Mouse (Mus musculus): ENCODE results near the gene Ext2. TPM values are rescaled to one million over a fixed set of nuclear protein-coding genes. Genes with fewer than 3 reads are reported as not detected.

The Ext2 gene
- total and polyA plus RNA-seq, 3 experiments: 28.9 to 44.0 (median 43.8) TPM

GRCm38 (mm10) chr2:93813343-93813742 lies 9.0 kb downstream of the Ext2 start:
- intact Hi-C loops (cut with DNase I): loop anchor here (10.0 kb wide), 1 partner anchor 339 kb away; no protein-coding TSS in a partner anchor
- H3K4me1 ChIP-seq (ENCODE audit: control insufficient read depth, insufficient read depth, low read length): no peaks in the 10 kb centered on the region
- H3K27ac ChIP-seq: no peak overlapping the region
- 91% methylated on average over 22 of the region's 22 CpGs for WGBS
- no peaks in the 10 kb centered on the region for H3K36me3 ChIP-seq (ENCODE audit: control insufficient read depth, insufficient read depth, low read length)
- H3K9ac ChIP-seq (ENCODE audit: low read depth, low read length): no peak overlapping the region
- TF ChIP-seq CTCF (IDR thresholded peaks at IDR 0.05): no peak
- no peak for TF ChIP-seq POLR2A (IDR thresholded peaks at IDR 0.05; ENCODE audit: insufficient read depth, low read depth, low read length)
- no peak for TF ChIP-seq EP300 (IDR thresholded peaks at IDR 0.05; ENCODE audit: insufficient read depth, low read depth, low read length)
- DNase-seq: no peak
- no peaks in the 10 kb centered on the region for H3K27me3 ChIP-seq (ENCODE audit: control insufficient read depth, insufficient read depth, low read length)
- peaks cover 4% of the 10 kb centered on the region for H3K79me2 ChIP-seq (replicated peaks; ENCODE audit: control insufficient read depth, insufficient read depth, low read length)
- H3K4me3 ChIP-seq: no peak overlapping the region

GRCm38 (mm10) chr2:93811812-93812211 lies 10.6 kb downstream of the Ext2 start:
- no peak overlapping the region for H3K27ac ChIP-seq
- no peaks in the 10 kb centered on the region for H3K36me3 ChIP-seq (ENCODE audit: control insufficient read depth, insufficient read depth, low read length)
- peak; percentile 46 to 65 for DNase-seq

GRCm38 (mm10) chr2:93809931-93810330 lies 12.4 kb downstream of the Ext2 start:
- Histone ChIP-seq H3K36me3 (ENCODE audit: control insufficient read depth, insufficient read depth, low read length) (no peaks in the 10 kb centered on the region), H3K27me3 (ENCODE audit: control insufficient read depth, insufficient read depth, low read length) (no peaks in the 10 kb centered on the region), H3K4me3 (no peak overlapping the region), H3K79me2 (replicated peaks; ENCODE audit: control insufficient read depth, insufficient read depth, low read length) (peaks cover 2% of the 10 kb centered on the region; the same call in 1 of the 2 replicates), H3K4me1 (ENCODE audit: control insufficient read depth, insufficient read depth, low read length) (no peaks in the 10 kb centered on the region), H3K27ac (no peak overlapping the region), H3K9ac (ENCODE audit: low read depth, low read length) (no peak overlapping the region)
- TF ChIP-seq EP300 (IDR thresholded peaks at IDR 0.05; ENCODE audit: insufficient read depth, low read depth, low read length) (no peak), CTCF (IDR thresholded peaks at IDR 0.05) (peak; percentile 96; the same call in 1 of the 2 replicates)
- 8% methylated on average over 2 of the region's 2 CpGs for WGBS
- DNase-seq: peak; percentile 30 to 50
- intact Hi-C loops (cut with DNase I): loop anchor here (10.0 kb wide), 1 partner anchor 335 kb away; no protein-coding TSS in a partner anchor

More at GRCm38 (mm10) chr2:93811812-93812211, 10.6 kb downstream of the Ext2 start:
- Histone ChIP-seq H3K79me2 (replicated peaks; ENCODE audit: control insufficient read depth, insufficient read depth, low read length) (peaks cover 2% of the 10 kb centered on the region; the same call in 1 of the 2 replicates), H3K4me1 (ENCODE audit: control insufficient read depth, insufficient read depth, low read length) (no peaks in the 10 kb centered on the region), H3K4me3 (no peak overlapping the region), H3K27me3 (ENCODE audit: control insufficient read depth, insufficient read depth, low read length) (no peaks in the 10 kb centered on the region), H3K9ac (ENCODE audit: low read depth, low read length) (no peak overlapping the region)
- 46% methylated on average over 4 of the region's 4 CpGs for WGBS
- intact Hi-C loops (cut with DNase I): loop anchor here (10.0 kb wide), 1 partner anchor 337 kb away; no protein-coding TSS in a partner anchor
- TF ChIP-seq POLR2A (IDR thresholded peaks at IDR 0.05; ENCODE audit: insufficient read depth, low read depth, low read length) (no peak), EP300 (IDR thresholded peaks at IDR 0.05; ENCODE audit: insufficient read depth, low read depth, low read length) (no peak), CTCF (IDR thresholded peaks at IDR 0.05) (peak; percentile 92)

GRCm38 (mm10) chr2:93808071-93808470 lies 14.3 kb downstream of the Ext2 start:
- WGBS: 79% methylated on average over 5 of the region's 5 CpGs

GRCm38 (mm10) chr2:93807440-93807839 lies 14.9 kb downstream of the Ext2 start:
- Histone ChIP-seq H3K36me3 (ENCODE audit: control insufficient read depth, insufficient read depth, low read length) (no peaks in the 10 kb centered on the region), H3K9ac (ENCODE audit: low read depth, low read length) (no peak overlapping the region), H3K27me3 (ENCODE audit: control insufficient read depth, insufficient read depth, low read length) (no peaks in the 10 kb centered on the region), H3K4me1 (ENCODE audit: control insufficient read depth, insufficient read depth, low read length) (no peaks in the 10 kb centered on the region), H3K27ac (no peak overlapping the region), H3K4me3 (no peak overlapping the region), H3K79me2 (replicated peaks; ENCODE audit: control insufficient read depth, insufficient read depth, low read length) (no peaks in the 10 kb centered on the region; the same call in 1 of the 2 replicates)
- TF ChIP-seq POLR2A (IDR thresholded peaks at IDR 0.05; ENCODE audit: insufficient read depth, low read depth, low read length): no peak
- no peak for TF ChIP-seq EP300 (IDR thresholded peaks at IDR 0.05; ENCODE audit: insufficient read depth, low read depth, low read length)
- TF ChIP-seq CTCF (IDR thresholded peaks at IDR 0.05): no peak
- WGBS: 80% methylated on average over 8 of the region's 8 CpGs
- intact Hi-C loops (cut with DNase I): no loop called here
- no peak for DNase-seq

More at GRCm38 (mm10) chr2:93808071-93808470, 14.3 kb downstream of the Ext2 start:
- Histone ChIP-seq H3K36me3 (ENCODE audit: control insufficient read depth, insufficient read depth, low read length) (no peaks in the 10 kb centered on the region), H3K4me1 (ENCODE audit: control insufficient read depth, insufficient read depth, low read length) (no peaks in the 10 kb centered on the region), H3K27me3 (ENCODE audit: control insufficient read depth, insufficient read depth, low read length) (no peaks in the 10 kb centered on the region), H3K4me3 (no peak overlapping the region), H3K27ac (no peak overlapping the region), H3K9ac (ENCODE audit: low read depth, low read length) (no peak overlapping the region), H3K79me2 (replicated peaks; ENCODE audit: control insufficient read depth, insufficient read depth, low read length) (no peaks in the 10 kb centered on the region; the same call in 1 of the 2 replicates)
- no peak for TF ChIP-seq CTCF (IDR thresholded peaks at IDR 0.05)
- TF ChIP-seq POLR2A (IDR thresholded peaks at IDR 0.05; ENCODE audit: insufficient read depth, low read depth, low read length): no peak
- TF ChIP-seq EP300 (IDR thresholded peaks at IDR 0.05; ENCODE audit: insufficient read depth, low read depth, low read length): no peak
- DNase-seq: no peak
- intact Hi-C loops (cut with DNase I): no loop called here

GRCm38 (mm10) chr2:93806487-93807201 lies 15.7 kb downstream of the Ext2 start:
- 94% methylated on average over 6 of the region's 6 CpGs for WGBS
- TF ChIP-seq EP300 (IDR thresholded peaks at IDR 0.05; ENCODE audit: insufficient read depth, low read depth, low read length) (no peak), POLR2A (IDR thresholded peaks at IDR 0.05; ENCODE audit: insufficient read depth, low read depth, low read length) (no peak), CTCF (IDR thresholded peaks at IDR 0.05) (no peak)
- H3K4me3 ChIP-seq: no peak overlapping the region
- no peak overlapping the region for H3K9ac ChIP-seq (ENCODE audit: low read depth, low read length)
- intact Hi-C loops (cut with DNase I): no loop called here
- no peaks in the 10 kb centered on the region for H3K27me3 ChIP-seq (ENCODE audit: control insufficient read depth, insufficient read depth, low read length)
- no peak for DNase-seq
- H3K4me1 ChIP-seq (ENCODE audit: control insufficient read depth, insufficient read depth, low read length): no peaks in the 10 kb centered on the region
- no peak overlapping the region for H3K27ac ChIP-seq
- H3K36me3 ChIP-seq (ENCODE audit: control insufficient read depth, insufficient read depth, low read length): no peaks in the 10 kb centered on the region
- H3K79me2 ChIP-seq (replicated peaks; ENCODE audit: control insufficient read depth, insufficient read depth, low read length): no peaks in the 10 kb centered on the region; the same call in 1 of the 2 replicates

Measured in heart, adult 2 months (tissue).